Mouse (Mus musculus) activated CD4-positive, CD25-positive, alpha-beta regulatory T cell, adult 4 months (primary cell): ENCODE measurements around the gene Aldh3b1. TPM values are rescaled to one million over a fixed set of nuclear protein-coding genes. Genes with fewer than 3 reads are reported as not detected.

Experiments used
- ATAC-seq: one replicate; pipeline ENCODE4 v1.8.0; 2017
- polyA plus RNA-seq, 2 experiments: library from polyadenylated mRNA; unstranded; fragments of 100-300 nt; shearing (Covaris generic); gene quantifications; one replicate each; pipeline ENCODE4 v1.2.1; 2017

Gene Aldh3b1
- polyA plus RNA-seq, 2 experiments from 2014 or later: 0.83 TPM; not detected in 1

GRCm38 (mm10) chr19:3875045-3875444 lies 54.6 kb downstream of the Aldh3b1 start:
- ATAC-seq: no peak

- ATAC-seq: no peak
Observed at GRCm38 (mm10) chr19:3872373-3872772, 57.2 kb downstream of the Aldh3b1 start.

- ATAC-seq: no peak
Observed at GRCm38 (mm10) chr19:3871468-3871867, 58.1 kb downstream of the Aldh3b1 start.

DNA sequence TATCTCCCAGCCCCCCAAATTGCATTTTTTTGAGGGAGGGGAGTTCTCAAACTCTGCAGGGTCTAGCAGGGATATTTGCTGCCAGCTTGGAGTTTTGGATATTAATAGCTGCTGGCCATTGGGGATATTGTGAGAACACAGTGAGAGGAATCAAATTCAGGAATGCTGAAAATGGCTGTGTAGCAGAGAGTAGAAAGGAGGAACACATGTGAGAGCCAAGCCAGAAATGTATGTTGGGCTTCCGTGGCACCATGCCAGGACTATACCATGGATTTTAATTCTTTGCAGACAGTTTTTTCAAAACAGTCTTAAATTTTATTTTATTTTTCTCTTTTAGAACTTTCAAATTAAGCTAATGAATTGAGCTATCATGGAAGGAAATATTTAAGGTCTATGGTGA lies 61.3 kb downstream of the Aldh3b1 start:
- ATAC-seq: no peak

DNA sequence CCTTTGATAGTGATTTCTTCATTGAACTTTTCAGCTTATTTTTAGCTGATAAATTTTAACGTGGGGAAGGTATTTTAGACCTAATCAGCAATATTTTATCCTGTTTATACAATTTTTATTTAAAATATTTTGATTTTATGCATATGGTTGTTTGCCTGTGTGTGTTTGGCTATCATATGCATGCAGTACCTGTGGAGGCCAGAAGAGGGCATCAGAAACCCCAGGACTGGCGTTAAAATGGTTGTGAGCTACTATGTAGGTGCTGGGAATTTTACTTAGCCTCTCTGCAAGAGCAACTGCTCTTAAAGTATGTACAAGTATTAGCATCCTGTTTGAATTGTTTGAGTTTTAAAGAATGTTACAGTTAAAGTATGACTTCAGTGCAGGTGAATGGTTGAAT lies 64.6 kb downstream of the Aldh3b1 start:
- ATAC-seq: no peak

Other genes with a start within 250 kb of the Aldh3b1 start
- under 1 TPM in 1 of 2 experiments, not detected in 1; 0.09 TPM for gene Lrp5, start 243.2 kb downstream of the Aldh3b1 start, polyA plus RNA-seq
- gene 1810055G02Rik, start 221.5 kb downstream of the Aldh3b1 start, polyA plus RNA-seq: 1 to 10 TPM; 4.0 to 5.1 TPM
- gene Kmt5b, start 162.4 kb downstream of the Aldh3b1 start, polyA plus RNA-seq: 10 to 100 TPM; 25.0 to 32.4 TPM
- 1 to 10 TPM; 3.0 to 3.2 TPM for gene Chka, start 78.0 kb downstream of the Aldh3b1 start, polyA plus RNA-seq
- 10 to 100 TPM; 36.2 to 70.0 TPM for gene Tcirg1, start 22.7 kb downstream of the Aldh3b1 start, polyA plus RNA-seq
- gene Ndufs8, start 17.0 kb downstream of the Aldh3b1 start, polyA plus RNA-seq: 100 to 1,000 TPM; 262 to 298 TPM
- gene Unc93b1, start 5.4 kb upstream of the Aldh3b1 start, polyA plus RNA-seq: 10 to 100 TPM; 17.1 to 21.8 TPM
- not detected for gene Aldh3b3, start 28.8 kb upstream of the Aldh3b1 start, polyA plus RNA-seq
- gene Aldh3b2, start 42.5 kb upstream of the Aldh3b1 start, polyA plus RNA-seq: not detected
- gene Acy3, start 56.8 kb upstream of the Aldh3b1 start, polyA plus RNA-seq: 1 to 10 TPM; 1.2 to 1.6 TPM
- not detected for gene Tbx10, start 62.9 kb upstream of the Aldh3b1 start, polyA plus RNA-seq
- 10 to 100 TPM; 17.3 to 17.8 TPM for gene Nudt8, start 70.8 kb upstream of the Aldh3b1 start, polyA plus RNA-seq
- gene Gm49405, start 70.8 kb upstream of the Aldh3b1 start, polyA plus RNA-seq: under 1 TPM; 0.19 to 0.42 TPM
- 1 to 10 TPM in 1 of 2 experiments, under 1 TPM in 1; 0.45 to 1.5 TPM for gene Doc2g, start 73.5 kb upstream of the Aldh3b1 start, polyA plus RNA-seq
- gene Ndufv1, start 83.0 kb upstream of the Aldh3b1 start, polyA plus RNA-seq: 100 to 1,000 TPM; 129 to 134 TPM
- gene Gstp1, start 108.2 kb upstream of the Aldh3b1 start, polyA plus RNA-seq: 100 to 1,000 TPM; 481 to 485 TPM
- gene Gstp2, start 116.2 kb upstream of the Aldh3b1 start, polyA plus RNA-seq: 10 to 100 TPM; 11.1 to 23.5 TPM
- 100 to 1,000 TPM; 202 to 218 TPM for gene Gstp3, start 129.8 kb upstream of the Aldh3b1 start, polyA plus RNA-seq
- gene Cabp2, start 151.8 kb upstream of the Aldh3b1 start, polyA plus RNA-seq: not detected
- 100 to 1,000 TPM; 372 to 419 TPM for gene Cdk2ap2, start 167.4 kb upstream of the Aldh3b1 start, polyA plus RNA-seq
- gene Pitpnm1, start 170.2 kb upstream of the Aldh3b1 start, polyA plus RNA-seq: 10 to 100 TPM; 89.9 to 91.4 TPM
- gene Aip, start 196.1 kb upstream of the Aldh3b1 start, polyA plus RNA-seq: 100 to 1,000 TPM; 171 to 215 TPM
- not detected for gene Gpr152, start 210.0 kb upstream of the Aldh3b1 start, polyA plus RNA-seq
- 1 to 10 TPM; 1.1 to 1.4 TPM for gene Cabp4, start 214.2 kb upstream of the Aldh3b1 start, polyA plus RNA-seq
- gene Coro1b, start 218.8 kb upstream of the Aldh3b1 start, polyA plus RNA-seq: 100 to 1,000 TPM; 212 to 255 TPM
- 1,000 to 10,000 TPM; 1,013 to 1,027 TPM for gene Ptprcap, start 223.8 kb upstream of the Aldh3b1 start, polyA plus RNA-seq
- gene Rps6kb2, start 233.5 kb upstream of the Aldh3b1 start, polyA plus RNA-seq: 10 to 100 TPM; 21.9 to 25.0 TPM
- 1 to 10 TPM; 6.1 to 7.2 TPM for gene Carns1, start 245.7 kb upstream of the Aldh3b1 start, polyA plus RNA-seq